Mouse (Mus musculus): ENCODE measurements around the gene Cc2d2a.
A peak's percentile ranks its signal among the peaks of the same experiment; 100 is the strongest.

The Cc2d2a gene

DNA sequence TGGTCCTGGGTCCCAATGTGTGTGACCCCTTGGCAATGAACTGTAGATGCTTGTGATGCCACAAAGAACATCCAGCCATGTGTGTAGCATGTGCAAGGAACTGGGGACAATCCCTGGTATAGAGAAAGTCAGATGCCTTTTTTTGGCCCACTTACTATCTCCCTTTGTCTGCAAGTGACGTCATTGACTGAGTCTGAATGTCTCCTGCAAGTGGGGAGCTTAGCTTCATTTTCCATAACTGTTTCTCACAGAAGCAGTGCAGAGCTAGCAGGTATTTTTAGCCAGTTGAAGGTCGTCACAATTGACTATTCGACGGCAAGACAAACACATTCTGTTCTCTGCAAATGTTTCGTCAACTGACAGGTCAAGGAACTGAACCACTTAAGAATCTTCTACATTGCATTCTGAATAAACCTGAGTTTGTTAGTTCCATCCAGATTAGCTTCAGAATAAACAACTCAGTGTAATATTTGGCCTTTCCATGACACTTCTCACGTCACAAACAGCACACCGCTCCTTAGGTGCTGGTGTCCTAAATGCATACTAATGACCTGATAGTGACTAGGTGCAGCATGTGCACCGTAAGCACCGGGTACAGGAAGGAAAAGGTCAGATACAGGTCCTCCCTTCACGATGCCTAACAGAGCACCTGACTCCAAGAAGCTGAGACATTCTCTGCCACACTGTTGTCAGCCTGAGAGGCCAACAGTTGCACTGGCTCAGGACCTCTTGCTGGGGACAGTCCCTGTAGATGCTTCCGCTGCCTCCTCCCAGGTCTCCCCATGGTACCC lies 66.4 kb downstream of the Cc2d2a start:
- DNase-seq (ENCODE audit: low read depth, low spot score): no peak

- DNase-seq (ENCODE audit: low read depth, low spot score): no peak
These were observed 70.2 kb downstream of the Cc2d2a start for GRCm38 (mm10) chr5:43732381-43732780.

- no peak for DNase-seq (ENCODE audit: low read depth, low spot score)
These were observed 82.0 kb downstream of the Cc2d2a start for GRCm38 (mm10) chr5:43744187-43744586.

DNA sequence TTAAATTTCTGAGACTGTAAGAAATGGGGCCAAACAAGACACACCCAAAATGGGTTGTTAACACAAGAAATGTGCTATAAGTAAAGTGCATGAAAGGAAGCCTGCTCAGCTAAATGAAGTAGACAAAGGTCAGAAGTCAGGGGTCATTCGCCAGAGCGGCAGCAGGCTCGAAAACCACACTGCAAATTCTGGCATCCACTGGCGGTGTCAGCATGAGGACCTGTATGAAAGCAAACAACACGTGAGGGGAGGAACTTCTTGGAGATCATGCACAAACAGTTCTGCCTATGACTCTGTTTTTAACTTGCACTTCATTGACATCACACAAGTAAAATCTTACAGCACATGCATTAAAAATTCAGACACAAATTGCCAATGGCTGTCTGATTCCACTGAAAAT lies 83.0 kb downstream of the Cc2d2a start:
- DNase-seq (ENCODE audit: low read depth, low spot score): peak; percentile 16

GRCm38 (mm10) chr5:43748039-43748438 lies 85.9 kb downstream of the Cc2d2a start:
- no peak for DNase-seq (ENCODE audit: low read depth, low spot score)

GRCm38 (mm10) chr5:43749092-43749491 lies 86.9 kb downstream of the Cc2d2a start:
- DNase-seq (ENCODE audit: low read depth, low spot score): peak; percentile 56

DNA sequence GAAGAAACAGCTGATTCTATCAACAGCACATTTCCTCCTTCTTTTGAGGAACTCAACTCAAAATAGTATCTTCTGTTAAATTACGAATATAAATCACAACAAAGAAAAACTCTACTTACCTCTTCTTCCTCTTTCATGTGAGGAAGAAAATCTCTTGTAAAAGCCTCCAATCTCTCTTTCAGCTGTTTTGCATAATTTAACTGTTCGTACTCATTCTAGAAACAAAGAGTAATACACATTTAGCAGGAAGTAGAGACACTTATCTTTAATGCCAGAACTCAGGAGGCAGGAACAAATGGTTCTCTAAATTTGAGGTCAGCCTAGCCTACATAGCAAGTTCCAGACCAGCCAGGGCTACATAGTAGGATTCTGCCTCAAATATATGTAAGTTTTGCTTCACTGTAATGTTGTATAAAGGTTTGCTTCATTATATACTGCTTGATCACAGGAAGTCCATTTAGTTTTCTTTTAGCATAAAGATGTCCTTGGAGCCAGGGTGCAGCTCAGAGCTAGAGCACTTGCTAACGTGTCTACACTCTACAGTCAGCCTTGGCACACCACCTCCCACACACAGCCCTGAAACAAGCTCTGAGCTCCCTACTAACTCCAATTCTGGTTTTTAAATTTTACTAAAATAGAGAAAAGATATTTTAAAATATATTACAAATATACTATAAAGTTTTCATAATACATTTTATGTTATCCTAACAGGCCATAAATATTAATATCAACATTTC lies 108.6 kb downstream of the Cc2d2a start:
- DNase-seq (ENCODE audit: low read depth, low spot score): no peak

DNA sequence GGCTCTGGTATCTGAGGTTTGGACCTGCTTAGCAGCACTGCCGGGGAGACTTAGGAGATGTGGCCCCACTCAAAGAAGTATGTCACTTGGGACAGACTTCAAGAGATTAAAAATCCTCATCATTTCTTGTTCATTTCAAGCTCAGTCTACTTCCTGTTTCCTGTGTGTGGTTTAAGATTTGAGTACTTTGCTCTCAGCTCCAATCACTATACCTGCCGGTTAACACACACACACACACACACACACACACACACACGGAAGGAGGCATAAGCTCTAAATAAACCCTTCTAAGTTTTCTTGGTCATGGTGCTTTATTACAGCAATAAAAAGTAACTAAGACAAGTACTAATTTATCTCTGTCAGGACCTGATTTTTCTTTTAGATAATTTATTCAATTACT lies 109.4 kb downstream of the Cc2d2a start:
- DNase-seq (ENCODE audit: low read depth, low spot score): no peak

DNA sequence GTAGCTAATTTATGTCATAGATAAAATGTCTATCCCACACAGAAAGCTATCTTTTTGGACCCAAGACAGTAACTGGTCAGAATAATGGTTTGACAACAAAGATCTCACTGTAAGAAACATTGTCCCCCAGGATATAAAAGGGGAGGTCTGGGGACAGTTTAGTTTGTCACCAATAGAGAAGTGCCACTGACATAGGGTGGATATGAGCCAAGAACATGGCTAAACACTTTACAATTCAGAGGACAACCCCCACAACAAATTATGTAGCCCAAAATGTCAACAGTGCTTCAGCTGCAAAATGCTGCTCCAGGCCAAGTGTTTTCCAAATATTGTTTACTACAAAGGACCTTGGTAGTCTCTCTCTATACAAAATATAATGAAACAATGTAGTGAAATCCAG lies 114.3 kb downstream of the Cc2d2a start:
- DNase-seq (ENCODE audit: low read depth, low spot score): no peak

GRCm38 (mm10) chr5:43776993-43777392 lies 114.8 kb downstream of the Cc2d2a start:
- no peak for DNase-seq (ENCODE audit: low read depth, low spot score)

DNA sequence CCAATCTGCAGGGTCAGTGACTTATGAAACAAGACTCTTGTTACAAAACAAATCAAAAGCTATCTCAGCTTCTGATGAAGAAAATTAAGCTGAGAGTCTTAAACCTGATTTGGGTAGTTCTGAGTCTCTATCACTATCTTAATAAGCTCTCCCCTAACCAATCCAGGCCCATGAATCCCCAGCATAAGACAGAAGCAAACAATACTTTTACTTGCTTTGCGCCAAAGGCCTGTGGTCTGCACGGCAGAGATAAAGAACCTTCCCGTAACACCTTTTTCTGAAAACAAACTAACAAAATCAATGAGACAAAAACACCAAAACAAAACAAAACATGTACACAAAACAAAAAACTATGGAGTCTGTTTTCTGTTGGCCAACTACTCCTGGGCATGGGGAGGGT lies 116.4 kb downstream of the Cc2d2a start:
- DNase-seq (ENCODE audit: low read depth, low spot score): no peak

DNA sequence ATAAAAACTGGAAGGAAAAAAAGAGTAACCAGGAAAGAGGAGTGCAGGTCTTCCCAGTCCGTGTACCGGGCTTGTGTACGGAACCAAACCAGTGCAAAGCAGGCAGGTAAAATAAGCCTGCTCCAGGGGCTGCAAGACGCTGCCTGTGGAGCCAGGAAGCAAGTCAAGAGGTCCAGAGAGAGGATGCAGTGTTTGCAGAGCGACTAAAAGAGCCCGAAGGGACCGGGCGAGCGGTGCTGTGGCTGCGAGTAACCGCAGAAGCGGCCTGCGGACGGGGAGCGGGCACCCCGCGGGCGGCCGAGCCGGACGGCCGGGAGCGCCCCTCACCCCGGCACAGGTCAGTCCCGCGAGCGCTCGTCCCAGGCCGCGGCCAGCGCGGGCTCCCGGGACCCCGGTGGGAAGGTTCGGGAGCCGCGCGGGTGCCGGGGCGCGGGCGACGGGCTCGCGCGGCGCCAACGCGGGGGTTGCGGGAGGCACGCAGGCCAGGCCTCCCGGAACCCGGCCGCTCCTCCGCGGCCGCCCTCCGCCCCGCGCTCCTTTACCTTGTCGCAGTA lies 119.4 kb downstream of the Cc2d2a start:
- peak; percentile 72 for DNase-seq (ENCODE audit: low read depth, low spot score)

GRCm38 (mm10) chr5:43781977-43782930 lies 120.1 kb downstream of the Cc2d2a start:
- DNase-seq (ENCODE audit: low read depth, low spot score): peak; percentile 83

DNA sequence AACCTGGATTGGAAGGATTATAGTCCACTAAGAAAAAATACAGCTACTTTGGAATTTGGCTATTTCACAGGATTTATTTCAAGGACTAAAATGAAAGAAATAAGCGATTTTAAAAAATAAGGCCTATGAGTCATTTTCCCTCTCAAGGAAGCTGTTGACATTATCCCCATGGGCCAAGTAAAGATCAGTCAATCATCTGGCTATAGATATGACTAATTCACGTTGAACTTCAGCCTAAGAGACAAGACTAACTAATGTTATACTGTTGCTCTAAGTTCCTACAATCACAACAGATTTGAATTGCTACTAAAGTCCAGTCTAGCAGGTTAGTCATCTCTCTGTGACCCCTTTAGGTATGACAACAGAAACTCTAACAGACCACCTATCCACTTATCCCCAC lies 121.8 kb downstream of the Cc2d2a start:
- DNase-seq (ENCODE audit: low read depth, low spot score): no peak

DNA sequence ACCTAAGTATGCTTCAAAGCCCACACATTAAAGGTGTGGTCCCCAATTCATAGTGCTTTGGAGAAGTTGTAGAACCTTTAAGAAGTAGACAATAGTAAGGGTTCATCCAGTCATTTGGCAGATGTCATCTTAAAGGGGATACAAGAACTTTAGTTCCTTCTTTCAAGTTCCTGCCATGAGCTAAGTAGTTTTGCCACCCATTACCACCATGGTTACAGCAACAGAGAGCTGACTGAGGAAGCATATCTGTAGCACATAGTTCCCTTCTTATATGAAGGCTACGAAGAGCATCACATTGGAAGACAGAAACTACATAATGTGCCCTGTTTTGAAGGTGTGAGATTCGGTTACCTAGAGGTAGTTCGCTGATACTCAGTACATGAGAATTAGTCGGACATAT lies 124.5 kb downstream of the Cc2d2a start:
- no peak for DNase-seq (ENCODE audit: low read depth, low spot score)

- no peak for DNase-seq (ENCODE audit: low read depth, low spot score)
These were observed 126.0 kb downstream of the Cc2d2a start for GRCm38 (mm10) chr5:43787976-43788752.

Data from R1 (cell line).